Mouse (Mus musculus): ENCODE measurements around the gene Fam129a. TPM values are rescaled to one million over a fixed set of nuclear protein-coding genes. Genes with fewer than 3 reads are reported as not detected.

The Fam129a gene
- polyA plus RNA-seq, 1 experiment from 2014 or later = 0.51 TPM

DNA sequence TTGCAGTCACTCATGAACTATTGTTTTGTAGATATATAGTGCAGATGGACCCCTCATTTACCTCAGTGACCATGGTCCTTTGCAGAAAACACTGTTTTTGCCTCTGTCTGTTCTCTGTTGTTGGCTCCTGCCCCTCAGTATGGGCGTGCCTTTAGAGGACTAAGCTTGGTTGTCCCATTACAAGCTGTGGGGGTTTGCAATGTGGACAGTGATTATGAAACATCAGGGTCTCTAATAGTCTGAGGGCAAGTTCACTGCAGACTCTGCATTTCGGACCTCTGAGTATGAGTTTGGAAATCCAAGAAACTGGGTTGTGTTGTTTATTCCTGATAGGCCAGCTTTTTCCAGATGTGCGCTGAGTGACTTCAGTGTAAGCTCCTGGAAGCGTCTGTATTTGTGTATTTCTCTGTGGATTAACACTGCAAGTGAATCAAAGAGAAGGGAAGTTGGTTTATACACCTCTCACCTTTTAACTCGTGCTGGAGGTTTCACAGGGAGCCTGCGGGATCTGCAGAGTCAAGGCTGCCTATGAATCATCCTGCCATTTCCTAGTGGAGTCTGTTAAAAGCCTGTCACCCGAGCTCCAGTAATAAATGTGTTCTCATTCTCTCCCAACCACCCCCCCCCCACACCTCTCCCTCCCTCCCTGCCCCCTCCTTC, 58.7 kb downstream of the Fam129a start:
- Histone ChIP-seq H3K27me3 (ENCODE audit: control insufficient read depth, insufficient read depth, low read length) (no peaks in the 10 kb centered on the region), H3K9ac (ENCODE audit: low read length) (no peak overlapping the region), H3K4me2 (no peak overlapping the region), H3K36me3 (ENCODE audit: control insufficient read depth, insufficient read depth, low read length) (no peaks in the 10 kb centered on the region), H3K4me1 (ENCODE audit: control insufficient read depth, insufficient read depth, low read length) (no peaks in the 10 kb centered on the region), H3K27ac (ENCODE audit: low read depth, low read length) (no peak overlapping the region), H3K9me3 (ENCODE audit: control insufficient read depth, low read length) (no peaks in the 10 kb centered on the region), H3K4me3 (ENCODE audit: low read depth, low read length) (no peak overlapping the region)
- ATAC-seq (ENCODE audit: low FRiP score) (no peak), DNase-seq (ENCODE audit: low spot score, missing footprints) (no peak)
- 63% methylated on average over 7 of the region's 7 CpGs for WGBS

GRCm38 (mm10) chr1:151630251-151630628, 59.3 kb downstream of the Fam129a start:
- no peaks in the 10 kb centered on the region for H3K27me3 ChIP-seq (ENCODE audit: control insufficient read depth, insufficient read depth, low read length)
- H3K4me1 ChIP-seq (ENCODE audit: control insufficient read depth, insufficient read depth, low read length) = no peaks in the 10 kb centered on the region
- no peak overlapping the region for H3K4me3 ChIP-seq (ENCODE audit: low read depth, low read length)
- DNase-seq (ENCODE audit: low spot score, missing footprints) = no peak
- H3K4me2 ChIP-seq = no peak overlapping the region
- no peak for ATAC-seq (ENCODE audit: low FRiP score)
- no peaks in the 10 kb centered on the region for H3K9me3 ChIP-seq (ENCODE audit: control insufficient read depth, low read length)
- H3K9ac ChIP-seq (ENCODE audit: low read length) = no peak overlapping the region
- H3K36me3 ChIP-seq (ENCODE audit: control insufficient read depth, insufficient read depth, low read length) = no peaks in the 10 kb centered on the region
- no peak overlapping the region for H3K27ac ChIP-seq (ENCODE audit: low read depth, low read length)
- 82% methylated on average over 2 of the region's 2 CpGs for WGBS

DNA sequence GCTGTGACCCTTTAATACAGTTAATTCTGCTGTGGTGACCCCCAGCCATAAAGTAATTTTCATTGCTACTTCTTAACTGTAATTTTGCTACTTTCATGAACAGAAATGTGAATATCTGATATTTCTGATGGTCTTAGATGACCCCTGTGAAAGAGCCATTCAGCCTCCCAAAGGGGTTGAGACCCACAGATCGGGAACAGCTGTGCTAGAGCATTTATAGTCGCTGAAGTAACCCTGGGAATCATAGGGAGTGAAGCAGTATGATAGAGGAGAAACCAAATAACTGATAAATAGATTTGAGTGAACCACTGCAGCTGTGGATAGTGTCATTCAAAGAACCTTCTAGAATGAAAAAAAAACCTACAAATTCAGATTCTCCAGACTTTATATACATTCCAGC, 60.1 kb downstream of the Fam129a start:
- Histone ChIP-seq H3K9me3 (ENCODE audit: control insufficient read depth, low read length) (no peaks in the 10 kb centered on the region), H3K4me3 (ENCODE audit: low read depth, low read length) (no peak overlapping the region), H3K9ac (ENCODE audit: low read length) (no peak overlapping the region), H3K4me2 (no peak overlapping the region), H3K4me1 (ENCODE audit: control insufficient read depth, insufficient read depth, low read length) (no peaks in the 10 kb centered on the region), H3K27me3 (ENCODE audit: control insufficient read depth, insufficient read depth, low read length) (no peaks in the 10 kb centered on the region), H3K36me3 (ENCODE audit: control insufficient read depth, insufficient read depth, low read length) (no peaks in the 10 kb centered on the region), H3K27ac (ENCODE audit: low read depth, low read length) (no peak overlapping the region)
- WGBS = 65% methylated on average over 2 of the region's 2 CpGs
- ATAC-seq (ENCODE audit: low FRiP score) (no peak), DNase-seq (ENCODE audit: low spot score, missing footprints) (no peak)

DNA sequence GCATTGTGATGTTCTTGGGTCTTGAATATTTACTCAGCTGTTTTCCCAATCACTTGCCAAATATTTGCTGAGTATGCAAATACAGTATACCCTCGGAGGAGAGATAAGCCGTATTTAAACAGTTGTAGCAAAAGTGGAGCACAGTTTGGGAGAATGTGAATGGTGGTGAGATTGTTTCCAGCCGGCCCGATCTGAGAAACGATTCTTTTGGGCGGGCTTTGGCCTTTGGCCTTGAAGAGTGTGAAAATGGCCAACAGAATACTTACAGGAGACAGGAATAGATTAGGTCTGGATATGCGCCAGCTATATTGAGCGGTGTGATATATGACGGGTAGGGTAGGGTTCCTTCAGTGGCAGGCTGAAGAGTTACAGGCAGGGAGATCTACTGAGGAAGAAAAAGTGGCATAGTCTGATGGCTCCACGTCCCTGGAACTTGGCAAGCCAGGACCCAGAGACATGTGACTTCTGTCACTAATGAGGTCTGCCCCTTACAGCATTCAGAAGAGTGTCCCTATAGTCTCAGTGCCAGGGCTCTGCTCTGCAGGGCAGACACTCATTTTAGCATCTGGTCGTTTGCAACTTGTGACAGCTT, 60.8 kb downstream of the Fam129a start:
- WGBS = 76% methylated on average over 11 of the region's 11 CpGs
- no peaks in the 10 kb centered on the region for H3K9me3 ChIP-seq (ENCODE audit: control insufficient read depth, low read length)
- ATAC-seq (ENCODE audit: low FRiP score) (peak; percentile 55), DNase-seq (ENCODE audit: low spot score, missing footprints) (no peak)
- H3K27ac ChIP-seq (ENCODE audit: low read depth, low read length) = no peak overlapping the region
- no peak overlapping the region for H3K9ac ChIP-seq (ENCODE audit: low read length)
- no peaks in the 10 kb centered on the region for H3K36me3 ChIP-seq (ENCODE audit: control insufficient read depth, insufficient read depth, low read length)
- H3K27me3 ChIP-seq (ENCODE audit: control insufficient read depth, insufficient read depth, low read length) = no peaks in the 10 kb centered on the region
- H3K4me3 ChIP-seq (ENCODE audit: low read depth, low read length) = no peak overlapping the region
- no peak overlapping the region for H3K4me2 ChIP-seq
- no peaks in the 10 kb centered on the region for H3K4me1 ChIP-seq (ENCODE audit: control insufficient read depth, insufficient read depth, low read length)

GRCm38 (mm10) chr1:151632567-151633356, 61.8 kb downstream of the Fam129a start:
- Histone ChIP-seq H3K9me3 (ENCODE audit: control insufficient read depth, low read length) (no peaks in the 10 kb centered on the region), H3K4me1 (ENCODE audit: control insufficient read depth, insufficient read depth, low read length) (no peaks in the 10 kb centered on the region), H3K4me3 (ENCODE audit: low read depth, low read length) (no peak overlapping the region), H3K27me3 (ENCODE audit: control insufficient read depth, insufficient read depth, low read length) (no peaks in the 10 kb centered on the region), H3K4me2 (no peak overlapping the region), H3K27ac (ENCODE audit: low read depth, low read length) (no peak overlapping the region), H3K36me3 (ENCODE audit: control insufficient read depth, insufficient read depth, low read length) (no peaks in the 10 kb centered on the region), H3K9ac (ENCODE audit: low read length) (no peak overlapping the region)
- ATAC-seq (ENCODE audit: low FRiP score) (no peak), DNase-seq (ENCODE audit: low spot score, missing footprints) (no peak)
- WGBS = 94% methylated on average over 7 of the region's 7 CpGs

DNA sequence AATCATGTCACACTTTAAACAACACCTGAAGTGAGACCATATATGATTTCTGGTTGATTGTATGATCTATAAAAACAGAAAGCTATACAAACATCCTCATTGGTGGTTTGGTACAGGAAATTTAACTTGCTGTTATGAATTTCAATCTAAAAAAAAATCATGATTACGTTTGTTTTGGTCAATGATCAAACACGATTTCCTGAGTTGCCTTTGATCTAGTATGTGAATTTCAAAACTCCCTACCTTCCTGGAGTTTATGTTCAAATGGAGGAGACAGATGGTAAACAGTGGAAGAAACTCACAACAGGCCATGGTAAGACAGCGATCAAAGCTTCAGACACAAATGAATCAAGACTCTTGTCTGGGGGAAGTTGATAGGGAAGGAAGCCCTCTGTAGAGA, 65.7 kb downstream of the Fam129a start:
- no peak overlapping the region for H3K4me2 ChIP-seq
- no peak overlapping the region for H3K27ac ChIP-seq (ENCODE audit: low read depth, low read length)
- H3K4me1 ChIP-seq (ENCODE audit: control insufficient read depth, insufficient read depth, low read length) = no peaks in the 10 kb centered on the region
- no peaks in the 10 kb centered on the region for H3K9me3 ChIP-seq (ENCODE audit: control insufficient read depth, low read length)
- H3K27me3 ChIP-seq (ENCODE audit: control insufficient read depth, insufficient read depth, low read length) = no peaks in the 10 kb centered on the region
- no peaks in the 10 kb centered on the region for H3K36me3 ChIP-seq (ENCODE audit: control insufficient read depth, insufficient read depth, low read length)
- WGBS = 88% methylated on average over 3 of the region's 3 CpGs
- ATAC-seq (ENCODE audit: low FRiP score) = no peak
- DNase-seq (ENCODE audit: low spot score, missing footprints) = no peak
- no peak overlapping the region for H3K9ac ChIP-seq (ENCODE audit: low read length)
- no peak overlapping the region for H3K4me3 ChIP-seq (ENCODE audit: low read depth, low read length)

GRCm38 (mm10) chr1:151637351-151637922, 66.5 kb downstream of the Fam129a start:
- no peak overlapping the region for H3K4me2 ChIP-seq
- no peak overlapping the region for H3K4me3 ChIP-seq (ENCODE audit: low read depth, low read length)
- no peak overlapping the region for H3K9ac ChIP-seq (ENCODE audit: low read length)
- H3K4me1 ChIP-seq (ENCODE audit: control insufficient read depth, insufficient read depth, low read length) = no peaks in the 10 kb centered on the region
- H3K9me3 ChIP-seq (ENCODE audit: control insufficient read depth, low read length) = no peaks in the 10 kb centered on the region
- DNase-seq (ENCODE audit: low spot score, missing footprints) (no peak), ATAC-seq (ENCODE audit: low FRiP score) (no peak)
- H3K27me3 ChIP-seq (ENCODE audit: control insufficient read depth, insufficient read depth, low read length) = no peaks in the 10 kb centered on the region
- H3K36me3 ChIP-seq (ENCODE audit: control insufficient read depth, insufficient read depth, low read length) = no peaks in the 10 kb centered on the region
- 89% methylated on average over 9 of the region's 9 CpGs for WGBS
- H3K27ac ChIP-seq (ENCODE audit: low read depth, low read length) = no peak overlapping the region

- 90% methylated on average over 5 of the region's 5 CpGs for WGBS
Observed at GRCm38 (mm10) chr1:151638357-151638756, 67.4 kb downstream of the Fam129a start.

GRCm38 (mm10) chr1:151638770-151639169, 67.8 kb downstream of the Fam129a start:
- Histone ChIP-seq H3K4me2 (no peak overlapping the region), H3K9me3 (ENCODE audit: control insufficient read depth, low read length) (no peaks in the 10 kb centered on the region), H3K27me3 (ENCODE audit: control insufficient read depth, insufficient read depth, low read length) (no peaks in the 10 kb centered on the region), H3K27ac (ENCODE audit: low read depth, low read length) (no peak overlapping the region), H3K4me3 (ENCODE audit: low read depth, low read length) (no peak overlapping the region), H3K9ac (ENCODE audit: low read length) (no peak overlapping the region), H3K4me1 (ENCODE audit: control insufficient read depth, insufficient read depth, low read length) (no peaks in the 10 kb centered on the region), H3K36me3 (ENCODE audit: control insufficient read depth, insufficient read depth, low read length) (no peaks in the 10 kb centered on the region)
- ATAC-seq (ENCODE audit: low FRiP score) (no peak), DNase-seq (ENCODE audit: low spot score, missing footprints) (no peak)
- WGBS = 95% methylated on average over 2 of the region's 2 CpGs

More at GRCm38 (mm10) chr1:151638357-151638756, 67.4 kb downstream of the Fam129a start:
- Histone ChIP-seq H3K4me3 (ENCODE audit: low read depth, low read length) (no peak overlapping the region), H3K27ac (ENCODE audit: low read depth, low read length) (no peak overlapping the region), H3K4me1 (ENCODE audit: control insufficient read depth, insufficient read depth, low read length) (no peaks in the 10 kb centered on the region), H3K4me2 (no peak overlapping the region), H3K9me3 (ENCODE audit: control insufficient read depth, low read length) (no peaks in the 10 kb centered on the region), H3K36me3 (ENCODE audit: control insufficient read depth, insufficient read depth, low read length) (no peaks in the 10 kb centered on the region), H3K27me3 (ENCODE audit: control insufficient read depth, insufficient read depth, low read length) (no peaks in the 10 kb centered on the region), H3K9ac (ENCODE audit: low read length) (no peak overlapping the region)
- no peak for DNase-seq (ENCODE audit: low spot score, missing footprints)
- ATAC-seq (ENCODE audit: low FRiP score) = no peak

Data from midbrain, embryonic 11.5 days (tissue).